Mouse (Mus musculus) forebrain, embryonic 16.5 days (tissue): ENCODE data around the gene Washc2. TPM values are rescaled to one million over a fixed set of nuclear protein-coding genes. Genes with fewer than 3 reads are reported as not detected.
A peak's percentile ranks its signal among the peaks of the same experiment; 100 is the strongest.
"Not testable (repeated sequence)": the region's sequence is repeated elsewhere in the genome, so short reads cannot be mapped to it uniquely, and the experiment has no call there.

Experiments
- ATAC-seq: fragments of 200-750 bp; cut with Nextera tagmentation; 2 replicates; pipeline ENCODE4 v1.8.0; 2017; ENCODE audit warnings: mild to moderate bottlenecking, moderate library complexity
- H3K27ac ChIP-seq: fragments of 300-500 bp; sonication (generic); 2 replicates; pipeline ENCODE4 v1.5.1; 2014; ENCODE audit warnings: low read length, control low read depth
- H3K27me3 ChIP-seq: fragments of 300-500 bp; sonication (generic); replicated peaks from 2 replicates; pipeline ENCODE4 v1.6.1; 2014; ENCODE audit warnings: low read length; ENCODE audit not compliant: control insufficient read depth, insufficient read depth
- H3K36me3 ChIP-seq: fragments of 300-500 bp; sonication (generic); 2 replicates; pipeline ENCODE4 v1.6.1; 2014; ENCODE audit not compliant: control insufficient read depth, insufficient read depth
- H3K4me1 ChIP-seq: fragments of 300-500 bp; sonication (generic); replicated peaks from 2 replicates; pipeline ENCODE4 v1.6.1; 2014; ENCODE audit warnings: low read length; ENCODE audit not compliant: control insufficient read depth, insufficient read depth
- H3K4me2 ChIP-seq: fragments of 300-500 bp; sonication (generic); 2 replicates; pipeline ENCODE4 v1.6.1; 2014; ENCODE audit warnings: mild to moderate bottlenecking, low read length, control low read depth
- H3K4me3 ChIP-seq: fragments of 300-500 bp; sonication (generic); replicated peaks from 2 replicates; pipeline ENCODE4 v1.5.1; 2014; ENCODE audit warnings: mild to moderate bottlenecking, low read length, control low read depth
- H3K9ac ChIP-seq: fragments of 300-500 bp; sonication (generic); replicated peaks from 2 replicates; pipeline ENCODE4 v1.6.1; 2014; ENCODE audit warnings: low read depth, low read length, control low read depth
- H3K9me3 ChIP-seq: fragments of 300-500 bp; sonication (generic); 2 replicates; pipeline ENCODE4 v1.6.1; 2016; ENCODE audit warnings: low read length; ENCODE audit not compliant: control insufficient read depth
- WGBS: fragments of 180-500 bp; shearing (Covaris S2); extraction: QIAGEN DNeasy Blood & Tissue Kit; methylation state at CpG from one replicate; pipeline ENCODE4 v1.1.7; 2014; 5-methylcytosine and 5-hydroxymethylcytosine counted together
- polyA plus RNA-seq: library from polyadenylated mRNA; unstranded; fragments of >200 nt; fragmentation: Nextera tagmentation; extraction: Ambion mirVana; gene quantifications from 2 replicates; pipeline ENCODE4 v1.2.1, GENCODE M21; 2015

Washc2 gene
- polyA plus RNA-seq: 66.5 and 66.9 TPM in 2 replicates

GRCm38 (mm10) chr6:116207729-116208534 lies at the start of gene Washc2:
Washc2 (plus strand) TSS chr6:116208038.
- peaks cover 10% of the 10 kb centered on the region for H3K4me1 ChIP-seq
- under 1% methylated on average over 51 of the region's 51 CpGs for WGBS

GRCm38 (mm10) chr6:116166383-116166782 lies 41.5 kb upstream of the Washc2 start:
- Histone ChIP-seq H3K9me3 (no peaks in the 10 kb centered on the region), H3K4me2 (no peak overlapping the region), H3K27me3 (no peaks in the 10 kb centered on the region), H3K4me1 (no peaks in the 10 kb centered on the region), H3K9ac (no peak overlapping the region), H3K36me3 (peaks cover 2% of the 10 kb centered on the region; the same call in 1 of the 2 replicates), H3K4me3 (no peak overlapping the region), H3K27ac (no peak overlapping the region)
- 100% methylated on average over 1 of the region's 1 CpGs for WGBS
- no peak for ATAC-seq

More at GRCm38 (mm10) chr6:116207729-116208534, at the start of gene Washc2:
- Histone ChIP-seq H3K4me2 (peak within 1 kb of the TSS; percentile 98), H3K9me3 (no peaks in the 10 kb centered on the region), H3K4me3 (peak within 1 kb of the TSS; percentile 74), H3K36me3 (peaks cover 13% of the 10 kb centered on the region; the same call in 1 of the 2 replicates), H3K27ac (peak within 1 kb of the TSS; percentile 17; the same call in 1 of the 2 replicates), H3K9ac (peak within 1 kb of the TSS; percentile 82), H3K27me3 (0 out of 2 replicates have a peak, but pooled peaks cover 2% of the 10 kb centered on the region)
- ATAC-seq: peak; percentile 98

GRCm38 (mm10) chr6:116173511-116174099 lies 34.2 kb upstream of the Washc2 start:
- not testable (repeated sequence) for H3K4me1 ChIP-seq, H3K36me3 ChIP-seq, H3K4me3 ChIP-seq, H3K4me2 ChIP-seq, H3K9me3 ChIP-seq, H3K27me3 ChIP-seq, ATAC-seq, H3K9ac ChIP-seq, H3K27ac ChIP-seq
- 67% methylated on average over 37 of the region's 37 CpGs for WGBS

- no peak overlapping the region for H3K4me3 ChIP-seq
- no peak overlapping the region for H3K9ac ChIP-seq
- ATAC-seq: no peak
- no peak overlapping the region for H3K4me2 ChIP-seq
- no peaks in the 10 kb centered on the region for H3K9me3 ChIP-seq
- WGBS: 99% methylated on average over 2 of the region's 2 CpGs
- no peaks in the 10 kb centered on the region for H3K36me3 ChIP-seq
- H3K4me1 ChIP-seq: peaks cover 5% of the 10 kb centered on the region
- H3K27ac ChIP-seq: no peak overlapping the region
- no peaks in the 10 kb centered on the region for H3K27me3 ChIP-seq
Observed at GRCm38 (mm10) chr6:116178376-116178775, 29.5 kb upstream of the Washc2 start.

- Histone ChIP-seq H3K9me3 (no peaks in the 10 kb centered on the region), H3K9ac (no peak overlapping the region), H3K27ac (no peak overlapping the region), H3K4me3 (no peak overlapping the region), H3K4me1 (peaks cover 5% of the 10 kb centered on the region), H3K4me2 (no peak overlapping the region), H3K36me3 (no peaks in the 10 kb centered on the region), H3K27me3 (no peaks in the 10 kb centered on the region)
- WGBS: 77% methylated on average over 3 of the region's 3 CpGs
- no peak for ATAC-seq
Observed at GRCm38 (mm10) chr6:116180731-116181130, 27.1 kb upstream of the Washc2 start.

- Histone ChIP-seq H3K4me1 (peaks cover 5% of the 10 kb centered on the region), H3K36me3 (no peaks in the 10 kb centered on the region), H3K9me3 (no peaks in the 10 kb centered on the region), H3K27ac (no peak overlapping the region), H3K27me3 (no peaks in the 10 kb centered on the region), H3K9ac (no peak overlapping the region), H3K4me3 (no peak overlapping the region), H3K4me2 (no peak overlapping the region)
- ATAC-seq: no peak
- 77% methylated on average over 5 of the region's 5 CpGs for WGBS
Observed at GRCm38 (mm10) chr6:116183509-116183908, 24.3 kb upstream of the Washc2 start.

GRCm38 (mm10) chr6:116186485-116186884 lies 21.4 kb upstream of the Washc2 start:
- no peaks in the 10 kb centered on the region for H3K9me3 ChIP-seq
- no peak overlapping the region for H3K27ac ChIP-seq
- WGBS: 44% methylated on average over 2 of the region's 2 CpGs
- H3K4me1 ChIP-seq: peaks cover 16% of the 10 kb centered on the region
- H3K36me3 ChIP-seq: no peaks in the 10 kb centered on the region
- no peak for ATAC-seq
- H3K9ac ChIP-seq: no peak overlapping the region
- H3K4me2 ChIP-seq: no peak overlapping the region
- H3K27me3 ChIP-seq: no peaks in the 10 kb centered on the region
- H3K4me3 ChIP-seq: no peak overlapping the region

GRCm38 (mm10) chr6:116189417-116189816 lies 18.4 kb upstream of the Washc2 start:
- peaks cover 21% of the 10 kb centered on the region for H3K4me1 ChIP-seq
- WGBS: 83% methylated on average over 1 of the region's 1 CpGs
- no peaks in the 10 kb centered on the region for H3K9me3 ChIP-seq
- H3K4me2 ChIP-seq: no peak overlapping the region
- no peak overlapping the region for H3K4me3 ChIP-seq
- no peak overlapping the region for H3K9ac ChIP-seq
- ATAC-seq: no peak
- H3K27me3 ChIP-seq: no peaks in the 10 kb centered on the region
- no peaks in the 10 kb centered on the region for H3K36me3 ChIP-seq
- no peak overlapping the region for H3K27ac ChIP-seq

- Histone ChIP-seq H3K27ac (peak overlapping the region; percentile 53), H3K4me3 (peak overlapping the region; percentile 87), H3K4me1 (peaks cover 21% of the 10 kb centered on the region), H3K9ac (peak overlapping the region; percentile 96), H3K9me3 (no peaks in the 10 kb centered on the region), H3K4me2 (peak overlapping the region; percentile 94), H3K36me3 (no peaks in the 10 kb centered on the region), H3K27me3 (no peaks in the 10 kb centered on the region)
- ATAC-seq: peak; percentile 89
- 0% methylated on average over 50 of the region's 51 CpGs for WGBS
Observed at GRCm38 (mm10) chr6:116192809-116193311, 15.0 kb upstream of the Washc2 start.
